Mouse (Mus musculus): ENCODE measurements around the gene Cdh23.

GRCm38 (mm10) chr10:60733471-60733870 is 37.2 kb upstream of the Cdh23 start:
- no peak for TF ChIP-seq CTCF (IDR thresholded peaks at IDR 0.05; ENCODE audit: low read depth, low read length)
- no peak for TF ChIP-seq GATA1 (IDR thresholded peaks at IDR 0.05; ENCODE audit: borderline replicate concordance, low read length)
- no peak for TF ChIP-seq TAL1 (conservative IDR thresholded peaks at IDR 0.05; ENCODE audit: low read depth, low read length)

Data from G1E (cell line).